Mouse (Mus musculus) intestine, embryonic 14.5 days (tissue): ENCODE results near the gene Hacd1. TPM values are rescaled to one million over a fixed set of nuclear protein-coding genes. Genes with fewer than 3 reads are reported as not detected.

ENCODE experiments used
- ATAC-seq: fragments of 200-750 bp; cut with Nextera tagmentation; replicated peaks from 2 replicates; pipeline ENCODE4 v1.8.0; 2017; ENCODE audit warnings: low read depth, moderate number of reproducible peaks, moderate TSS enrichment, moderate library complexity; ENCODE audit not compliant: low FRiP score, low TSS enrichment
- DNase-seq: peaks from one replicate; pipeline ENCODE4 v3.0.0-alpha.2; 2018; ENCODE audit warnings: low spot score
- H3K27ac ChIP-seq: fragments of 300-500 bp; sonication (generic); 2 replicates; pipeline ENCODE4 v1.5.1; 2014; ENCODE audit warnings: low read depth, mild to moderate bottlenecking, control low read depth
- H3K27me3 ChIP-seq: fragments of 300-500 bp; sonication (generic); replicated peaks from 2 replicates; pipeline ENCODE4 v1.6.1; 2014; ENCODE audit warnings: low read length, control low read depth; ENCODE audit not compliant: control insufficient read depth, insufficient read depth
- H3K36me3 ChIP-seq: fragments of 300-500 bp; sonication (generic); 2 replicates; pipeline ENCODE4 v1.6.1; 2014; ENCODE audit warnings: low read length, control low read depth; ENCODE audit not compliant: control insufficient read depth, insufficient read depth
- H3K4me1 ChIP-seq: fragments of 300-500 bp; sonication (generic); replicated peaks from 2 replicates; pipeline ENCODE4 v1.6.1; 2014; ENCODE audit warnings: low read length, control low read depth, mixed read lengths; ENCODE audit not compliant: control insufficient read depth, insufficient read depth
- H3K4me2 ChIP-seq: fragments of 300-500 bp; sonication (generic); 2 replicates; pipeline ENCODE4 v1.6.1; 2014; ENCODE audit warnings: low read length
- H3K4me3 ChIP-seq: fragments of 300-500 bp; sonication (generic); 2 replicates; pipeline ENCODE4 v1.5.1; 2014; ENCODE audit warnings: low read depth, low read length, control low read depth, mixed read lengths
- H3K9ac ChIP-seq: fragments of 300-500 bp; sonication (generic); 2 replicates; pipeline ENCODE4 v1.6.1; 2014; ENCODE audit warnings: mild to moderate bottlenecking, low read length
- H3K9me3 ChIP-seq: fragments of 300-500 bp; sonication (generic); 2 replicates; pipeline ENCODE4 v1.6.1; 2016; ENCODE audit warnings: low read length, control low read depth; ENCODE audit not compliant: control insufficient read depth
- WGBS: fragments of 180-500 bp; shearing (Covaris S2); extraction: QIAGEN DNeasy Blood & Tissue Kit; methylation state at CpG from one replicate; pipeline ENCODE4 v1.1.7; 2014; 5-methylcytosine and 5-hydroxymethylcytosine counted together
- polyA plus RNA-seq: library from polyadenylated mRNA; unstranded; fragments of >200 nt; fragmentation: Nextera tagmentation; extraction: Ambion mirVana; gene quantifications from 2 replicates; pipeline ENCODE4 v1.2.1, GENCODE M21; 2014

Gene Hacd1
- polyA plus RNA-seq, 1 experiment from 2014 or later = 135 TPM

GRCm38 (mm10) chr2:13808593-13808992, 247.3 kb downstream of the Hacd1 start:
- Histone ChIP-seq H3K27ac (no peak overlapping the region), H3K36me3 (no peaks in the 10 kb centered on the region), H3K4me1 (no peaks in the 10 kb centered on the region), H3K9me3 (no peaks in the 10 kb centered on the region), H3K27me3 (no peaks in the 10 kb centered on the region), H3K4me3 (no peak overlapping the region), H3K4me2 (no peak overlapping the region), H3K9ac (no peak overlapping the region)
- ATAC-seq (no peak), DNase-seq (no peak)
- whole genome bisulfite sequencing = 36% methylated on average over 5 of the region's 5 CpGs

GRCm38 (mm10) chr2:13808008-13808407, 247.9 kb downstream of the Hacd1 start:
- H3K4me1 ChIP-seq = no peaks in the 10 kb centered on the region
- ATAC-seq (no peak), DNase-seq (no peak)
- no peaks in the 10 kb centered on the region for H3K36me3 ChIP-seq
- H3K27me3 ChIP-seq = no peaks in the 10 kb centered on the region
- no peak overlapping the region for H3K4me2 ChIP-seq
- no peak overlapping the region for H3K27ac ChIP-seq
- WGBS = 68% methylated on average over 4 of the region's 4 CpGs
- H3K9me3 ChIP-seq = no peaks in the 10 kb centered on the region
- no peak overlapping the region for H3K9ac ChIP-seq
- no peak overlapping the region for H3K4me3 ChIP-seq

- Histone ChIP-seq H3K9ac (no peak overlapping the region), H3K27me3 (no peaks in the 10 kb centered on the region), H3K4me3 (no peak overlapping the region), H3K36me3 (no peaks in the 10 kb centered on the region), H3K4me1 (no peaks in the 10 kb centered on the region), H3K4me2 (no peak overlapping the region), H3K9me3 (no peaks in the 10 kb centered on the region), H3K27ac (no peak overlapping the region)
- ATAC-seq (no peak), DNase-seq (no peak)
- 91% methylated on average over 3 of the region's 3 CpGs for WGBS
These were observed 249.8 kb downstream of the Hacd1 start for GRCm38 (mm10) chr2:13806120-13806519.

GRCm38 (mm10) chr2:13800639-13801038, 255.3 kb downstream of the Hacd1 start:
- 72% methylated on average over 2 of the region's 2 CpGs for WGBS
- no peak overlapping the region for H3K4me2 ChIP-seq
- no peak overlapping the region for H3K27ac ChIP-seq
- DNase-seq (no peak), ATAC-seq (no peak)
- H3K27me3 ChIP-seq = 0 out of 2 replicates have a peak, but pooled peaks cover 6% of the 10 kb centered on the region
- H3K9me3 ChIP-seq = no peaks in the 10 kb centered on the region
- H3K36me3 ChIP-seq = no peaks in the 10 kb centered on the region
- no peak overlapping the region for H3K9ac ChIP-seq
- H3K4me3 ChIP-seq = no peak overlapping the region
- no peaks in the 10 kb centered on the region for H3K4me1 ChIP-seq

Other genes starting within 250 kb of the Hacd1 start
- gene Stam, start 18.0 kb upstream of the Hacd1 start, polyA plus RNA-seq = 68.4 and 71.8 TPM in 2 replicates
- gene Tmem236, start 118.4 kb upstream of the Hacd1 start, polyA plus RNA-seq = 3.2 and 4.5 TPM in 2 replicates
- 7.9 TPM in 2 replicates for gene Mrc1, start 173.3 kb upstream of the Hacd1 start, polyA plus RNA-seq